Mouse (Mus musculus) stomach, embryonic 14.5 days (tissue): ENCODE results near the gene Gbgt1. TPM values are rescaled to one million over a fixed set of nuclear protein-coding genes. Genes with fewer than 3 reads are reported as not detected.
"Not testable (repeated sequence)": the region's sequence is repeated elsewhere in the genome, so short reads cannot be mapped to it uniquely, and the experiment has no call there.

Experiments
- ATAC-seq: fragments of 200-750 bp; cut with Nextera tagmentation; 2 replicates; pipeline ENCODE4 v1.8.0; 2017; ENCODE audit warnings: low read depth, moderate TSS enrichment; ENCODE audit not compliant: insufficient number of reproducible peaks, insufficient read depth, low FRiP score
- H3K27ac ChIP-seq: fragments of 300-500 bp; sonication (generic); 2 replicates; pipeline ENCODE4 v1.5.1; 2014; ENCODE audit warnings: mild to moderate bottlenecking, low read length, moderate library complexity, mixed read lengths
- H3K27me3 ChIP-seq: fragments of 300-500 bp; sonication (generic); 2 replicates; pipeline ENCODE4 v1.6.1; 2014; ENCODE audit warnings: low read length, control low read depth, mixed read lengths; ENCODE audit not compliant: control insufficient read depth, insufficient read depth
- H3K36me3 ChIP-seq: fragments of 300-500 bp; sonication (generic); 2 replicates; pipeline ENCODE4 v1.6.1; 2014; ENCODE audit warnings: mild to moderate bottlenecking, control low read depth, low read length, moderate library complexity, mixed read lengths; ENCODE audit not compliant: control insufficient read depth, insufficient read depth
- H3K4me1 ChIP-seq: fragments of 300-500 bp; sonication (generic); 2 replicates; pipeline ENCODE4 v1.6.1; 2014; ENCODE audit warnings: low read length, control low read depth, mixed read lengths; ENCODE audit not compliant: control insufficient read depth, insufficient read depth
- H3K4me2 ChIP-seq: fragments of 300-500 bp; sonication (generic); replicated peaks from 2 replicates; pipeline ENCODE4 v1.6.1; 2014; ENCODE audit warnings: low read depth, low read length, control low read depth
- H3K4me3 ChIP-seq: fragments of 300-500 bp; sonication (generic); 2 replicates; pipeline ENCODE4 v1.5.1; 2014; ENCODE audit warnings: low read depth, low read length, control low read depth
- H3K9ac ChIP-seq: fragments of 300-500 bp; sonication (generic); replicated peaks from 2 replicates; pipeline ENCODE4 v1.6.1; 2014; ENCODE audit warnings: low read depth, mild to moderate bottlenecking, control low read depth, low read length, moderate library complexity, mixed read lengths
- H3K9me3 ChIP-seq: fragments of 300-500 bp; sonication (generic); 2 replicates; pipeline ENCODE4 v1.6.1; 2016; ENCODE audit warnings: low read depth, low read length, control low read depth; ENCODE audit not compliant: control insufficient read depth
- WGBS: fragments of 180-500 bp; shearing (Covaris S2); extraction: QIAGEN DNeasy Blood & Tissue Kit; methylation state at CpG from one replicate; pipeline ENCODE4 v1.1.7; 2014; 5-methylcytosine and 5-hydroxymethylcytosine counted together
- polyA plus RNA-seq: library from polyadenylated mRNA; unstranded; fragments of >200 nt; fragmentation: Nextera tagmentation; extraction: Ambion mirVana; gene quantifications from 2 replicates; pipeline ENCODE4 v1.2.1, GENCODE M21; 2014

The Gbgt1 gene
- polyA plus RNA-seq, 1 experiment from 2014 or later = 3.1 TPM

GRCm38 (mm10) chr2:28506291-28506690, 9.6 kb downstream of the Gbgt1 start:
- Histone ChIP-seq H3K4me3 (no peak overlapping the region), H3K9ac (no peak overlapping the region), H3K9me3 (no peaks in the 10 kb centered on the region), H3K27ac (no peak overlapping the region), H3K4me1 (no peaks in the 10 kb centered on the region), H3K27me3 (no peaks in the 10 kb centered on the region), H3K4me2 (no peak overlapping the region), H3K36me3 (no peaks in the 10 kb centered on the region)
- no peak for ATAC-seq
- WGBS = 85% methylated on average over 6 of the region's 6 CpGs

- H3K4me3 ChIP-seq, H3K27ac ChIP-seq, H3K9me3 ChIP-seq, H3K27me3 ChIP-seq, H3K9ac ChIP-seq, ATAC-seq, H3K4me2 ChIP-seq, H3K36me3 ChIP-seq: not testable (repeated sequence)
- H3K4me1 ChIP-seq = peaks cover 11% of the 10 kb centered on the region
- WGBS = 52% methylated on average over 5 of the region's 5 CpGs
These were observed 14.9 kb downstream of the Gbgt1 start for GRCm38 (mm10) chr2:28511600-28511999.

- Histone ChIP-seq H3K4me2 (peak within 1 kb of the TSS; percentile 76), H3K27ac (peak within 1 kb of the TSS; percentile 61), H3K4me1 (peaks cover 16% of the 10 kb centered on the region), H3K9me3 (no peaks in the 10 kb centered on the region), H3K36me3 (no peaks in the 10 kb centered on the region), H3K9ac (peak within 1 kb of the TSS; percentile 82), H3K27me3 (no peaks in the 10 kb centered on the region), H3K4me3 (peak within 1 kb of the TSS; percentile 65)
- ATAC-seq = peak; percentile 76
- WGBS = under 1% methylated on average over 56 of the region's 71 CpGs
These were observed 16.2 kb downstream of the Gbgt1 start, which contains the start of gene Ralgds for GRCm38 (mm10) chr2:28512798-28513401. TSS of gene Ralgds (plus strand) at chr2:28513125.

GRCm38 (mm10) chr2:28513431-28514370, 17.0 kb downstream of the Gbgt1 start:
- Histone ChIP-seq H3K9ac (peak overlapping the region; percentile 82), H3K36me3 (no peaks in the 10 kb centered on the region), H3K9me3 (no peaks in the 10 kb centered on the region), H3K4me3 (peak overlapping the region; percentile 65), H3K27ac (peak overlapping the region; percentile 61), H3K27me3 (no peaks in the 10 kb centered on the region), H3K4me1 (peaks cover 16% of the 10 kb centered on the region), H3K4me2 (peak overlapping the region; percentile 76)
- WGBS = 6% methylated on average over 47 of the region's 47 CpGs
- peak; percentile 29; the same call in 1 of the 2 replicates for ATAC-seq

- H3K9me3 ChIP-seq = no peaks in the 10 kb centered on the region
- H3K9ac ChIP-seq = no peak overlapping the region; the same call in 1 of the 2 replicates
- no peaks in the 10 kb centered on the region for H3K36me3 ChIP-seq
- WGBS = 17% methylated on average over 5 of the region's 5 CpGs
- no peak overlapping the region for H3K27ac ChIP-seq
- H3K4me1 ChIP-seq = peaks cover 16% of the 10 kb centered on the region
- H3K4me3 ChIP-seq = peak overlapping the region; percentile 65; the same call in 1 of the 2 replicates
- no peak for ATAC-seq
- H3K4me2 ChIP-seq = peak overlapping the region; percentile 76
- no peaks in the 10 kb centered on the region for H3K27me3 ChIP-seq
These were observed 17.8 kb downstream of the Gbgt1 start for GRCm38 (mm10) chr2:28514489-28514888.

GRCm38 (mm10) chr2:28517206-28517909, 20.7 kb downstream of the Gbgt1 start:
- H3K4me3 ChIP-seq = no peak overlapping the region
- WGBS = 39% methylated on average over 5 of the region's 5 CpGs
- H3K9ac ChIP-seq = no peak overlapping the region
- H3K36me3 ChIP-seq = no peaks in the 10 kb centered on the region
- no peak overlapping the region for H3K27ac ChIP-seq
- H3K4me1 ChIP-seq = peaks cover 16% of the 10 kb centered on the region
- ATAC-seq = peak; percentile 25; the same call in 1 of the 2 replicates
- no peaks in the 10 kb centered on the region for H3K27me3 ChIP-seq
- H3K9me3 ChIP-seq = no peaks in the 10 kb centered on the region
- no peak overlapping the region for H3K4me2 ChIP-seq

- Histone ChIP-seq H3K9ac (no peak overlapping the region), H3K4me3 (no peak overlapping the region), H3K27ac (no peak overlapping the region), H3K36me3 (no peaks in the 10 kb centered on the region), H3K4me1 (peaks cover 17% of the 10 kb centered on the region), H3K27me3 (no peaks in the 10 kb centered on the region), H3K4me2 (no peak overlapping the region), H3K9me3 (no peaks in the 10 kb centered on the region)
- WGBS = 22% methylated on average over 2 of the region's 2 CpGs
- ATAC-seq = no peak
These were observed 21.5 kb downstream of the Gbgt1 start for GRCm38 (mm10) chr2:28518231-28518630.

- Histone ChIP-seq H3K4me2 (no peak overlapping the region), H3K9ac (no peak overlapping the region), H3K4me3 (no peak overlapping the region), H3K36me3 (no peaks in the 10 kb centered on the region), H3K4me1 (peaks cover 23% of the 10 kb centered on the region), H3K27me3 (no peaks in the 10 kb centered on the region), H3K9me3 (no peaks in the 10 kb centered on the region), H3K27ac (no peak overlapping the region)
- WGBS = 82% methylated on average over 5 of the region's 5 CpGs
- no peak for ATAC-seq
These were observed 23.9 kb downstream of the Gbgt1 start for GRCm38 (mm10) chr2:28520581-28520980.
